8 mouse cellular contexts compared by ENCODE assay signal in the genomic region with DNA sequence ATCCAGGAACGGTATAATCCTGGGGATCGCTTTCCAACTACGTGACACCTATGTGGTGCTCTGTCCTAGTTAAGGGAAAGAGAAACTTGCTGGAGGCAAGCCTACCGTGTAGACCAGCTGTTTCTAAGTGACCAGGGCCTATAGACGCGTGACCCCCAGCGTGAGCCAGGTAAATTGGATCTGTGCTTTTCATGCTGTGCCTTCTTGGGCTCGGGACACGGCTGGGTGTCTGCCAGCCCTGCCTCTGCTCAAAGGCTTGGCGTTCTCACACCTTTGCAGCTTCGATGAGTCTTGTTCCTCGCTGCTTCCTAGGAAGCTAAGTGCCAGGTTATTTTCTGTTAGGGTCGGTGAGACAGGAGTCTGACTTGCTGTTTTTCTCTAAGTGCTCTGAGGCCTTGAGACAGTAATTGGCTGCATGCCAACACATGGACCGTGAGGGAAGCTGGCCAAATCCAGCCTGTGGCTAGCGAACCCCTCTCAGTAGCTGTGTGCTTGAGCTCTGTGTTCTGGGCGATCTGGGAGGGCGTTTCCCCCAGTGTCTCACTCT.
DNase-seq lines count a peak whose midpoint lies in the region; ATAC-seq and TF ChIP-seq lines count a peak whose summit lies in the region.

No protein-coding gene starts in this region.

- 81% methylated on average over 17 of the region's 17 CpGs for WGBS in neural tube, embryonic 11.5 days
- WGBS in heart, postnatal 0 days: 37% methylated on average over 17 of the region's 17 CpGs
- 55% methylated on average over 17 of the region's 17 CpGs for WGBS in midbrain, postnatal 0 days

- H3K27me3 ChIP-seq in neural tube, embryonic 11.5 days (ENCODE audit: control insufficient read depth, insufficient read depth, low read length): no peaks in the 10 kb centered on the region
- no peaks in the 10 kb centered on the region for H3K27me3 ChIP-seq in heart, postnatal 0 days (ENCODE audit: control insufficient read depth, insufficient read depth, low read length)
- no peaks in the 10 kb centered on the region for H3K27me3 ChIP-seq in midbrain, postnatal 0 days (ENCODE audit: insufficient read depth, low read length)

- H3K36me3 ChIP-seq in neural tube, embryonic 11.5 days (ENCODE audit: control insufficient read depth, insufficient read depth, low read length): no peaks in the 10 kb centered on the region
- no peaks in the 10 kb centered on the region for H3K36me3 ChIP-seq in heart, postnatal 0 days (replicated peaks; ENCODE audit: control insufficient read depth, insufficient read depth, low read length)
- no peaks in the 10 kb centered on the region for H3K36me3 ChIP-seq in midbrain, postnatal 0 days (ENCODE audit: insufficient read depth, low read length)

- no peak for TF ChIP-seq EP300 in heart, postnatal 0 days (IDR thresholded peaks at IDR 0.05; ENCODE audit: low read depth)

- no peak for TF ChIP-seq CTCF in heart, postnatal 0 days (IDR thresholded peaks at IDR 0.05; ENCODE audit: low read depth)
- TF ChIP-seq CTCF in midbrain, postnatal 0 days (IDR thresholded peaks at IDR 0.05): no peak

- H3K4me3 ChIP-seq in neural tube, embryonic 11.5 days (ENCODE audit: low read depth, low read length): no peak overlapping the region
- H3K4me3 ChIP-seq in heart, postnatal 0 days (ENCODE audit: low read depth, low read length): no peak overlapping the region
- H3K4me3 ChIP-seq in midbrain, postnatal 0 days (ENCODE audit: low read depth, low read length): no peak overlapping the region

- peak; percentile 52 for DNase-seq in neural tube, embryonic 11.5 days (ENCODE audit: low spot score)
- no peak for DNase-seq in neural tube, embryonic 10.5 days (ENCODE audit: extremely low spot score, low spot score)
- DNase-seq in cerebellum, adult 9-11 months: peak; percentile 18
- peak; percentile 14 for DNase-seq in heart, postnatal 0 days (ENCODE audit: low spot score)
- DNase-seq in kidney, postnatal 4 days: peak; percentile 72 to 78
- DNase-seq in midbrain, postnatal 0 days (ENCODE audit: low spot score): peak; percentile 83
- DNase-seq in layer of hippocampus, adult 9-10 months (ENCODE audit: low spot score): no peak
- DNase-seq in natural killer cell, adult 2 months (ENCODE audit: low spot score in 2 of 2): no peak

- H3K4me1 ChIP-seq in neural tube, embryonic 11.5 days (ENCODE audit: control insufficient read depth, insufficient read depth, low read length): peaks cover 5% of the 10 kb centered on the region; the same call in 1 of the 2 replicates
- H3K4me1 ChIP-seq in heart, postnatal 0 days (ENCODE audit: control insufficient read depth, insufficient read depth): peaks cover 9% of the 10 kb centered on the region
- peaks cover 6% of the 10 kb centered on the region; the same call in 1 of the 2 replicates for H3K4me1 ChIP-seq in midbrain, postnatal 0 days (ENCODE audit: insufficient read depth, low read length)

- H3K27ac ChIP-seq in neural tube, embryonic 11.5 days (ENCODE audit: low read depth, low read length): no peak overlapping the region
- no peak overlapping the region for H3K27ac ChIP-seq in heart, postnatal 0 days (ENCODE audit: low read depth)
- H3K27ac ChIP-seq in midbrain, postnatal 0 days (ENCODE audit: low read depth, low read length): no peak overlapping the region

- ATAC-seq in neural tube, embryonic 11.5 days (ENCODE audit: insufficient read depth, low FRiP score, low TSS enrichment): no peak
- ATAC-seq in heart, postnatal 0 days (ENCODE audit: insufficient read depth, low read depth): no peak
- ATAC-seq in midbrain, postnatal 0 days (ENCODE audit: low FRiP score): no peak

- no peaks in the 10 kb centered on the region for H3K9me3 ChIP-seq in neural tube, embryonic 11.5 days (ENCODE audit: control insufficient read depth, low read length)
- no peaks in the 10 kb centered on the region for H3K9me3 ChIP-seq in heart, postnatal 0 days (replicated peaks; ENCODE audit: control insufficient read depth, low read length)
- no peaks in the 10 kb centered on the region for H3K9me3 ChIP-seq in midbrain, postnatal 0 days (ENCODE audit: low read length)

- H3K9ac ChIP-seq in neural tube, embryonic 11.5 days (ENCODE audit: low read length): no peak overlapping the region
- H3K9ac ChIP-seq in heart, postnatal 0 days (replicated peaks; ENCODE audit: low read depth, low read length): no peak overlapping the region
- no peak overlapping the region for H3K9ac ChIP-seq in midbrain, postnatal 0 days (replicated peaks; ENCODE audit: low read length, poor library complexity, severe bottlenecking)

- H3K4me2 ChIP-seq in neural tube, embryonic 11.5 days (ENCODE audit: low read depth): no peak overlapping the region
- H3K4me2 ChIP-seq in heart, postnatal 0 days (ENCODE audit: low read depth, low read length): 0 out of 2 replicates have a peak overlapping the region, but pooled peaks have one; percentile 11
- no peak overlapping the region for H3K4me2 ChIP-seq in midbrain, postnatal 0 days (ENCODE audit: low read depth, low read length, poor library complexity, severe bottlenecking)

Comparison
In these comparisons a context has a peak if more than half of its experiments do, and no peak if none do; other contexts are left out.
1. DNase-seq: peak in neural tube, embryonic 11.5 days (single experiment), cerebellum, adult 9-11 months (single experiment), heart, postnatal 0 days (single experiment), kidney, postnatal 4 days (2 of 2) and midbrain, postnatal 0 days (single experiment); none in neural tube, embryonic 10.5 days (single experiment), layer of hippocampus, adult 9-10 months (single experiment) and natural killer cell, adult 2 months (0 of 2).